Mouse (Mus musculus) midbrain, embryonic 16.5 days (tissue): ENCODE data around the gene Clcnkb. TPM values are rescaled to one million over a fixed set of nuclear protein-coding genes. Genes with fewer than 3 reads are reported as not detected.
A peak's percentile ranks its signal among the peaks of the same experiment; 100 is the strongest.

Experiments
- ATAC-seq: fragments of 200-750 bp; cut with Nextera tagmentation; 2 replicates; pipeline ENCODE4 v1.8.0; 2017; ENCODE audit warnings: moderate TSS enrichment
- H3K27ac ChIP-seq: fragments of 300-500 bp; sonication (generic); 2 replicates; pipeline ENCODE4 v1.5.1; 2014; ENCODE audit warnings: mild to moderate bottlenecking, low read length, mixed read lengths
- H3K27me3 ChIP-seq: fragments of 300-500 bp; sonication (generic); 2 replicates; pipeline ENCODE4 v1.6.1; 2014; ENCODE audit warnings: low read depth, low read length, mixed read lengths; ENCODE audit not compliant: control insufficient read depth, insufficient read depth
- H3K36me3 ChIP-seq: fragments of 300-500 bp; sonication (generic); 2 replicates; pipeline ENCODE4 v1.6.1; 2014; ENCODE audit warnings: mild to moderate bottlenecking, low read length, moderate library complexity, mixed read lengths; ENCODE audit not compliant: control insufficient read depth, insufficient read depth
- H3K4me1 ChIP-seq: fragments of 300-500 bp; sonication (generic); 2 replicates; pipeline ENCODE4 v1.6.1; 2014; ENCODE audit warnings: mild to moderate bottlenecking, low read length, mixed read lengths; ENCODE audit not compliant: control insufficient read depth, insufficient read depth
- H3K4me2 ChIP-seq: fragments of 300-500 bp; sonication (generic); 2 replicates; pipeline ENCODE4 v1.6.1; 2014; ENCODE audit warnings: mild to moderate bottlenecking, low read length, mixed read lengths
- H3K4me3 ChIP-seq: fragments of 300-500 bp; sonication (generic); 2 replicates; pipeline ENCODE4 v1.5.1; 2014; ENCODE audit warnings: low read depth, mild to moderate bottlenecking, low read length, moderate library complexity, mixed read lengths
- H3K9ac ChIP-seq: fragments of 300-500 bp; sonication (generic); 2 replicates; pipeline ENCODE4 v1.6.1; 2014; ENCODE audit warnings: low read depth, low read length, mixed read lengths
- H3K9me3 ChIP-seq: fragments of 300-500 bp; sonication (generic); replicated peaks from 2 replicates; pipeline ENCODE4 v1.6.1; 2014; ENCODE audit warnings: mild to moderate bottlenecking, low read length, mixed read lengths; ENCODE audit not compliant: control insufficient read depth, poor library complexity, severe bottlenecking
- WGBS: fragments of 180-500 bp; shearing (Covaris S2); extraction: QIAGEN DNeasy Blood & Tissue Kit; methylation state at CpG from one replicate; pipeline ENCODE4 v1.1.7; 2014; 5-methylcytosine and 5-hydroxymethylcytosine counted together
- polyA plus RNA-seq: library from polyadenylated mRNA; unstranded; fragments of >200 nt; fragmentation: Nextera tagmentation; extraction: Ambion mirVana; gene quantifications from 2 replicates; pipeline ENCODE4 v1.2.1, GENCODE M21; 2015

The Clcnkb gene
- polyA plus RNA-seq, 1 experiment from 2014 or later, result not detected

DNA sequence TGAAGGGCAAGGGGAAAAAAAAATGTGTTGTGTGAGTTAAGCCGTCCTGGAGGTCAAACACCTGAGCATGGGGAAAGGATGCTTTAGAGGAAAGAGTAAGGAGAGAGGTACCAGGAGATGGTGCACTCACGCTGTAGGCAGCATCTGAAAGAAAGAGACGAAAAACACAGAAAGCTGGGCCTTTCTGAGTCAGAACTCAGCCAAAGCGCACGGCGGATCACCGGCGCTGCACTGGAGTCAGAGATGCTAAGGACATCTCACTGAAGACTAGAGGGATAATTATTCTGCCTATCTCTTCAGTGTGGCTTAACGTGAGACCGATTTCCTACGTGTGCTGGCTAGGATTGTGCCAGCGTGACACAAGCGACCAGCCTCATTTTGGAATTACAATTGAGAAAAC is 12.1 kb upstream of the Clcnkb start:
- ATAC-seq, result no peak
- Histone ChIP-seq H3K27ac (no peak overlapping the region), H3K4me3 (no peak overlapping the region), H3K36me3 (no peaks in the 10 kb centered on the region), H3K4me2 (no peak overlapping the region), H3K9me3 (no peaks in the 10 kb centered on the region), H3K4me1 (peaks cover 11% of the 10 kb centered on the region), H3K27me3 (peaks cover 3% of the 10 kb centered on the region; the same call in 1 of the 2 replicates), H3K9ac (no peak overlapping the region)
- 86% methylated on average over 13 of the region's 13 CpGs for whole genome bisulfite sequencing

DNA sequence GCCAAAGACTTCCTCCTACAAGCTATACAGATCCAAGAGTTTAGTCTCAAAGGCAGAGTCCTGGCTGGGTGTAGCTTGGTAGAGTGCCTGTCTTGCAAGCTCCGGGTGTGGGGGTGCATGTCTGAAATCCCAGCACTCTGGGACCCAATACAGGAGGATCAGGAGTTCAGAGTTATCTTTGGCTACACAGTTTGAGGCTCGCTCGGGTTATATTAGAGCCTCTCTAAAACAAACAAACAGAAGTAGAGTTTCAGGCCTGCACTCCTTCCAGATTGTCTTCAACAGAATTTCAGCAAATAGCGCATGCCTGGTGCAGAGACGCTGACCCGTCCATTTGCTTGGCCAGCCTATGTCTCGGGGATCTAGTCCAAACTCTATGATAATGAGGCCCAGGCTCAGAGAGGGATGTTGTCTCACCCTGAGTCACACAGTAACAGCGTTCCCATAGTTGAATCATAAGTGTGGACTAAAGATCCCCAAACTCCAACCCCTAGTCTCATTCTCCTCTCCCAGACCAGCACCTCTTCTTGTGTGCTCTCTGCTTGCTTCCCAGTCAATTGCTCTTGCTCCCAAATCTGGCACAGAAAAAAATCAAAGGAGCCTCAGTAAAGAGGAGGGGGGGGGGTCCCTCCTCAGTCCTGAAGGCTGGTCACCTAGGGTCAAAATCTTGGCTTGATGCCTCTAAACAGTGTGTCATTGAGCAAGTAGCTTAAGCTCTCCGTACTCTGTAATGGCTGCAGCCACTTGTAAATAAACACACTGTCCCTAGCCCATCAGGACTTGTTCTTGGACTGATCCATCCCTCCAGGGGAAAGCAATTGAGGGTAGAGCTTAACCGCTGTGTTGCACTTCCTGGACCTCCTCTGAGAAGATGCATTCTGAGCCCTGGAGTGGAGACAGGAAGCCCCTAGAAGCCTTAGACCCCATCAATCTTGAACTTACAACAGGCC is 11.3 kb upstream of the Clcnkb start:
- Histone ChIP-seq H3K36me3 (no peaks in the 10 kb centered on the region), H3K4me3 (no peak overlapping the region), H3K4me2 (peak overlapping the region; percentile 81; the same call in 1 of the 2 replicates), H3K4me1 (peaks cover 11% of the 10 kb centered on the region), H3K9ac (no peak overlapping the region), H3K9me3 (no peaks in the 10 kb centered on the region), H3K27ac (no peak overlapping the region), H3K27me3 (peaks cover 3% of the 10 kb centered on the region; the same call in 1 of the 2 replicates)
- ATAC-seq, result no peak
- 87% methylated on average over 10 of the region's 10 CpGs for WGBS

- no peaks in the 10 kb centered on the region for H3K36me3 ChIP-seq
- ATAC-seq, result peak; percentile 95
- WGBS, result 3% methylated on average over 36 of the region's 36 CpGs
- no peaks in the 10 kb centered on the region for H3K9me3 ChIP-seq
- H3K4me1 ChIP-seq, result peaks cover 11% of the 10 kb centered on the region
- H3K4me2 ChIP-seq, result peak overlapping the region; percentile 81
- peak overlapping the region; percentile 4 for H3K27ac ChIP-seq
- peaks cover 3% of the 10 kb centered on the region; the same call in 1 of the 2 replicates for H3K27me3 ChIP-seq
- peak overlapping the region; percentile 72 for H3K9ac ChIP-seq
- peak overlapping the region; percentile 52 for H3K4me3 ChIP-seq
Measured at GRCm38 (mm10) chr4:141425484-141426479, 10.0 kb upstream of the Clcnkb start.

GRCm38 (mm10) chr4:141423691-141424431 is 8.0 kb upstream of the Clcnkb start:
- no peak for ATAC-seq
- Histone ChIP-seq H3K27ac (no peak overlapping the region), H3K4me2 (no peak overlapping the region), H3K36me3 (no peaks in the 10 kb centered on the region), H3K9me3 (no peaks in the 10 kb centered on the region), H3K9ac (no peak overlapping the region), H3K27me3 (peaks cover 3% of the 10 kb centered on the region; the same call in 1 of the 2 replicates), H3K4me3 (no peak overlapping the region), H3K4me1 (peaks cover 11% of the 10 kb centered on the region)
- 88% methylated on average over 13 of the region's 13 CpGs for WGBS

GRCm38 (mm10) chr4:141423288-141423687 is 7.5 kb upstream of the Clcnkb start:
- ATAC-seq, result no peak
- H3K9me3 ChIP-seq, result no peaks in the 10 kb centered on the region
- H3K4me1 ChIP-seq, result peaks cover 11% of the 10 kb centered on the region
- 84% methylated on average over 5 of the region's 5 CpGs for WGBS
- no peak overlapping the region for H3K4me3 ChIP-seq
- no peak overlapping the region for H3K9ac ChIP-seq
- H3K36me3 ChIP-seq, result no peaks in the 10 kb centered on the region
- peaks cover 3% of the 10 kb centered on the region; the same call in 1 of the 2 replicates for H3K27me3 ChIP-seq
- no peak overlapping the region for H3K4me2 ChIP-seq
- H3K27ac ChIP-seq, result no peak overlapping the region

DNA sequence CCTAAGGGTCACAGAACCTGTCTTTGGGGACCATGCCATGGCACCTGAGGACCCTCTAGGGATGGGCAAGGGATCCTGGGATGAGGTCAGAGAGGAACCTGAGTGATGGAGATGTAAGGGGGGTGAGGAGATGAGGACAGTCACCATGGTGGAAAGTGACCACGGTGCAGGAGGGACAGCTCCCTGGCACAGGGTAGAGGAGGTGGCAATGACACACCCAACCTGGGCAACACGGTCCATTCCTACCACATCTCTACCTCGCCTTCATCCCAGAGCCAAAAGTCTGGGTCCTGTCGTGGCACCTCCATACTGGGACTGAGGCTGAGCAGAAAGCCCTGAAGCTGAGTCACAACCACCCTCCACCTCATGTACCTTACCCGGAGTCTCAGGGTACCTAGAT is 7.0 kb upstream of the Clcnkb start:
- Histone ChIP-seq H3K9me3 (no peaks in the 10 kb centered on the region), H3K4me1 (peaks cover 11% of the 10 kb centered on the region), H3K4me2 (no peak overlapping the region), H3K27ac (no peak overlapping the region), H3K9ac (no peak overlapping the region), H3K4me3 (no peak overlapping the region), H3K36me3 (no peaks in the 10 kb centered on the region), H3K27me3 (0 out of 2 replicates have a peak, but pooled peaks cover 3% of the 10 kb centered on the region)
- 75% methylated on average over 5 of the region's 5 CpGs for WGBS
- no peak for ATAC-seq

- no peak overlapping the region for H3K4me3 ChIP-seq
- H3K4me1 ChIP-seq, result peaks cover 10% of the 10 kb centered on the region
- ATAC-seq, result no peak
- H3K27me3 ChIP-seq, result 0 out of 2 replicates have a peak, but pooled peaks cover 3% of the 10 kb centered on the region
- H3K36me3 ChIP-seq, result no peaks in the 10 kb centered on the region
- WGBS, result 75% methylated on average over 14 of the region's 14 CpGs
- no peak overlapping the region for H3K4me2 ChIP-seq
- H3K27ac ChIP-seq, result no peak overlapping the region
- no peaks in the 10 kb centered on the region for H3K9me3 ChIP-seq
- no peak overlapping the region for H3K9ac ChIP-seq
Measured at GRCm38 (mm10) chr4:141421423-141421822, 5.6 kb upstream of the Clcnkb start.

DNA sequence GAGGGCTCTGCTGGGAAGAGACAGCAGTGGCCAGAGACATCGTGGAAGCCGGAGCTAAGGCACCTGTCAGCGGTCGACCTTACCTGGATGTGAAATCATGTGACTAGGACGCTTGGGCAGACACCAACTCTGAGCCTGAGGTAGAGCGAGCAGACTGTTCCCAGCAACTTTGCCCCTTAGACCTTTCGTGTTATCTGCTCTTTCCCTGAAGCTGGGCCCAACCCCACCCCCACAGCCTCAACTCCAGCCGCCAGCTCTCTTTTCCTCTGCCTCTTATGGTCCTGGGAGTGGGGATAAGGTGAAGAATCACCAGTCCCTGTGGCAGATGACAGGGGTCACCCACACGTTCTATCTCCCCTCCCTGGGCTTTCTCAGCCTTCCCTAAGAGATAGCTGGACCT is 5.1 kb upstream of the Clcnkb start:
- H3K4me1 ChIP-seq, result peaks cover 5% of the 10 kb centered on the region
- 0 out of 2 replicates have a peak, but pooled peaks cover 3% of the 10 kb centered on the region for H3K27me3 ChIP-seq
- ATAC-seq, result no peak
- H3K4me2 ChIP-seq, result no peak overlapping the region
- H3K9ac ChIP-seq, result no peak overlapping the region
- no peaks in the 10 kb centered on the region for H3K9me3 ChIP-seq
- WGBS, result 57% methylated on average over 9 of the region's 9 CpGs
- no peak overlapping the region for H3K4me3 ChIP-seq
- no peaks in the 10 kb centered on the region for H3K36me3 ChIP-seq
- H3K27ac ChIP-seq, result no peak overlapping the region
